Mouse (Mus musculus) MEL (cell line): Measurements from ENCODE around the gene Whrn. TPM values are rescaled to one million over a fixed set of nuclear protein-coding genes. Genes with fewer than 3 reads are reported as not detected.
A peak's percentile ranks its signal among the peaks of the same experiment; 100 is the strongest.

ENCODE experiments used
- DNase-seq: peaks from one replicate; pipeline ENCODE4 v3.0.0; 2011; ENCODE audit warnings: low read depth, low spot score
- H3K27ac ChIP-seq: 2 replicates; pipeline ENCODE4 v1.5.1; 2012; ENCODE audit warnings: low read depth, mild to moderate bottlenecking, control low read depth, low read length, moderate library complexity; ENCODE audit not compliant: control insufficient read depth
- H3K27me3 ChIP-seq, 2 experiments: fragments of 150-350 bp in 1 of 2; sonication (generic) in 1 of 2; 2 replicates each; pipeline ENCODE4 v1.6.1; 2012; ENCODE audit warnings: low read length in 2 of 2, mild to moderate bottlenecking in 2 of 2, improper control_type of control experiment in 1 of 2, moderate library complexity in 1 of 2; ENCODE audit not compliant: insufficient read depth in 2 of 2, control insufficient read depth in 1 of 2
- H3K36me3 ChIP-seq, 2 experiments: 2 replicates each; pipeline ENCODE4 v1.6.1; 2012 to 2014; ENCODE audit warnings: low read length in 2 of 2, improper control_type of control experiment in 1 of 2, inconsistent platforms in 1 of 2, mild to moderate bottlenecking in 1 of 2; ENCODE audit not compliant: insufficient read depth in 2 of 2, control insufficient read depth in 1 of 2
- H3K4me1 ChIP-seq, 2 experiments: fragments of 150-350 bp in 1 of 2; sonication (generic) in 1 of 2; 2 replicates each; pipeline ENCODE4 v1.6.1; 2012; ENCODE audit warnings: low read length in 2 of 2, improper control_type of control experiment in 1 of 2, mild to moderate bottlenecking in 1 of 2; ENCODE audit not compliant: insufficient read depth in 2 of 2, control insufficient read depth in 1 of 2
- H3K4me3 ChIP-seq, 2 experiments: fragments of 150-350 bp in 1 of 2; sonication (generic) in 1 of 2; 2 replicates each; pipeline ENCODE4 v1.5.1; 2012; ENCODE audit warnings: low read depth in 2 of 2, low read length in 2 of 2, mild to moderate bottlenecking in 2 of 2, moderate library complexity in 2 of 2, control low read depth in 1 of 2, improper control_type of control experiment in 1 of 2; ENCODE audit not compliant: control insufficient read depth in 1 of 2, insufficient read depth in 1 of 2
- H3K79me2 ChIP-seq: 2 replicates; pipeline ENCODE4 v1.6.1; 2012; ENCODE audit warnings: mild to moderate bottlenecking, low read length, moderate library complexity; ENCODE audit not compliant: control insufficient read depth, poor library complexity, insufficient read depth
- H3K9ac ChIP-seq: 2 replicates; pipeline ENCODE4 v1.6.1; 2012; ENCODE audit warnings: low read depth, mild to moderate bottlenecking, control low read depth, low read length, moderate library complexity; ENCODE audit not compliant: control insufficient read depth, poor library complexity, severe bottlenecking
- H3K9me3 ChIP-seq: fragments of 150-350 bp; sonication (generic); replicated peaks from 2 replicates; pipeline ENCODE4 v1.6.1; 2012; ENCODE audit warnings: mild to moderate bottlenecking, low read length, improper control_type of control experiment, moderate library complexity; ENCODE audit not compliant: insufficient read depth
- CHD2 ChIP-seq: IDR thresholded peaks from 2 replicates; pipeline ENCODE4 v1.6.1; 2011; ENCODE audit warnings: low read length, improper control_type of control experiment
- CTCF ChIP-seq, 3 experiments: IDR thresholded peaks in 2 of 3; conservative IDR thresholded peaks in 1 of 3; 2 replicates each; pipeline ENCODE4 v1.5.1; 2011 to 2012; ENCODE audit warnings: low read length in 3 of 3, low read depth in 2 of 3, mild to moderate bottlenecking in 2 of 3, improper control_type of control experiment in 1 of 3, inconsistent platforms in 1 of 3, mixed read lengths in 1 of 3, moderate library complexity in 1 of 3; ENCODE audit not compliant: control insufficient read depth in 1 of 3, insufficient read depth in 1 of 3, poor library complexity in 1 of 3, severe bottlenecking in 1 of 3
- EP300 ChIP-seq, 2 experiments: IDR thresholded peaks; 2 replicates each; pipeline ENCODE4 v1.6.1; 2011; ENCODE audit warnings: improper control_type of control experiment in 2 of 2, low read length in 2 of 2, low read depth in 1 of 2, mild to moderate bottlenecking in 1 of 2
- GATA1 ChIP-seq: IDR thresholded peaks from 2 replicates; pipeline ENCODE4 v1.6.1; 2011; ENCODE audit warnings: low read depth, low read length, improper control_type of control experiment
- HCFC1 ChIP-seq: IDR thresholded peaks from 2 replicates; pipeline ENCODE4 v1.6.1; 2012; ENCODE audit warnings: low read depth, mild to moderate bottlenecking, inconsistent platforms, low read length, improper control_type of control experiment, moderate library complexity
- KAT2A ChIP-seq: conservative IDR thresholded peaks from 2 replicates; pipeline ENCODE4 v1.6.1; 2012; ENCODE audit warnings: low read depth, low read length, improper control_type of control experiment, inconsistent platforms
- MAFK ChIP-seq: IDR thresholded peaks from 2 replicates; pipeline ENCODE4 v1.6.1; 2011; ENCODE audit warnings: low read depth, mild to moderate bottlenecking, low read length, improper control_type of control experiment, borderline replicate concordance
- MAZ ChIP-seq: IDR thresholded peaks from 2 replicates; pipeline ENCODE4 v1.6.1; 2012; ENCODE audit warnings: low read depth, mild to moderate bottlenecking, inconsistent platforms, low read length, improper control_type of control experiment
- MXI1 ChIP-seq: IDR thresholded peaks from 2 replicates; pipeline ENCODE4 v1.6.1; 2011; ENCODE audit warnings: mild to moderate bottlenecking, low read depth, low read length, improper control_type of control experiment
- MYB ChIP-seq: IDR thresholded peaks from 2 replicates; pipeline ENCODE4 v1.6.1; 2011; ENCODE audit warnings: mild to moderate bottlenecking, low read depth, low read length, improper control_type of control experiment
- MYC ChIP-seq: IDR thresholded peaks from 2 replicates; pipeline ENCODE4 v1.6.1; 2011; ENCODE audit warnings: low read depth, mild to moderate bottlenecking, low read length, improper control_type of control experiment, moderate library complexity
- NELFE ChIP-seq: IDR thresholded peaks from 2 replicates; pipeline ENCODE4 v1.6.1; 2011; ENCODE audit warnings: low read depth, low read length, improper control_type of control experiment
- NRF1 ChIP-seq: IDR thresholded peaks from 2 replicates; pipeline ENCODE4 v1.6.1; 2014; ENCODE audit warnings: low read depth, mild to moderate bottlenecking, inconsistent platforms, low read length, improper control_type of control experiment, moderate library complexity; ENCODE audit not compliant: poor library complexity, insufficient read depth, severe bottlenecking
- POLR2A ChIP-seq, 2 experiments: IDR thresholded peaks; 2 replicates each; pipeline ENCODE4 v1.6.1; 2011 to 2012; ENCODE audit warnings: low read length in 2 of 2, mild to moderate bottlenecking in 2 of 2, control low read depth in 1 of 2, improper control_type of control experiment in 1 of 2, low read depth in 1 of 2, moderate library complexity in 1 of 2; ENCODE audit not compliant: control insufficient read depth in 1 of 2, insufficient read depth in 1 of 2, poor library complexity in 1 of 2
- POLR2AphosphoS2 ChIP-seq: IDR thresholded peaks from 2 replicates; pipeline ENCODE4 v1.6.1; 2011; ENCODE audit warnings: low read length, improper control_type of control experiment
- RAD21 ChIP-seq: IDR thresholded peaks from 2 replicates; pipeline ENCODE4 v1.6.1; 2011; ENCODE audit warnings: mild to moderate bottlenecking, low read depth, low read length, improper control_type of control experiment
- RCOR1 ChIP-seq: IDR thresholded peaks from 2 replicates; pipeline ENCODE4 v1.6.1; 2012; ENCODE audit warnings: low read depth, mild to moderate bottlenecking, inconsistent platforms, low read length, improper control_type of control experiment
- SIN3A ChIP-seq: IDR thresholded peaks from 2 replicates; pipeline ENCODE4 v1.6.1; 2012; ENCODE audit warnings: low read length, improper control_type of control experiment, inconsistent platforms
- TBP ChIP-seq: IDR thresholded peaks from 2 replicates; pipeline ENCODE4 v1.8.0; 2011; ENCODE audit warnings: low read depth, low read length, improper control_type of control experiment
- UBTF ChIP-seq: IDR thresholded peaks from 2 replicates; pipeline ENCODE4 v1.6.1; 2012; ENCODE audit warnings: low read depth, mild to moderate bottlenecking, inconsistent platforms, low read length, improper control_type of control experiment, moderate library complexity, borderline replicate concordance; ENCODE audit not compliant: insufficient read depth
- USF2 ChIP-seq, 2 experiments: IDR thresholded peaks; 2 replicates each; pipeline ENCODE4 v1.6.1; 2011 to 2012; ENCODE audit warnings: improper control_type of control experiment in 2 of 2, low read length in 2 of 2, borderline replicate concordance in 1 of 2, inconsistent platforms in 1 of 2, low read depth in 1 of 2, mild to moderate bottlenecking in 1 of 2; ENCODE audit not compliant: insufficient read depth in 1 of 2
- ZKSCAN1 ChIP-seq: IDR thresholded peaks from 2 replicates; pipeline ENCODE4 v1.6.1; 2012; ENCODE audit warnings: low read depth, mild to moderate bottlenecking, inconsistent platforms, low read length, improper control_type of control experiment, moderate library complexity
- ZMIZ1 ChIP-seq: IDR thresholded peaks from 2 replicates; pipeline ENCODE4 v1.6.1; 2012; ENCODE audit warnings: low read depth, mild to moderate bottlenecking, inconsistent platforms, low read length, improper control_type of control experiment, moderate library complexity
- polyA plus RNA-seq, 2 experiments: library from polyadenylated mRNA; stranded (reverse) in 1 of 2; unstranded in 1 of 2; fragments of >175 nt in 1 of 2; fragments of >200 nt in 1 of 2; gene quantifications; 2 replicates each; pipeline versions ENCODE4 v1.2.1 to v1.2.4; 2012; ENCODE audit warnings: low replicate concordance in 2 of 2, low read depth in 1 of 2; ENCODE audit not compliant: insufficient read length in 2 of 2, insufficient read depth in 1 of 2, missing spikeins in 1 of 2
- total RNA-seq: library from RNA; depleted of rRNA; stranded (reverse); fragments of 300-350 nt; gene quantifications from 2 replicates; pipeline ENCODE4 v1.2.3, GENCODE M21; 2012

The Whrn gene
- total and polyA plus RNA-seq, 3 experiments: not detected

DNA sequence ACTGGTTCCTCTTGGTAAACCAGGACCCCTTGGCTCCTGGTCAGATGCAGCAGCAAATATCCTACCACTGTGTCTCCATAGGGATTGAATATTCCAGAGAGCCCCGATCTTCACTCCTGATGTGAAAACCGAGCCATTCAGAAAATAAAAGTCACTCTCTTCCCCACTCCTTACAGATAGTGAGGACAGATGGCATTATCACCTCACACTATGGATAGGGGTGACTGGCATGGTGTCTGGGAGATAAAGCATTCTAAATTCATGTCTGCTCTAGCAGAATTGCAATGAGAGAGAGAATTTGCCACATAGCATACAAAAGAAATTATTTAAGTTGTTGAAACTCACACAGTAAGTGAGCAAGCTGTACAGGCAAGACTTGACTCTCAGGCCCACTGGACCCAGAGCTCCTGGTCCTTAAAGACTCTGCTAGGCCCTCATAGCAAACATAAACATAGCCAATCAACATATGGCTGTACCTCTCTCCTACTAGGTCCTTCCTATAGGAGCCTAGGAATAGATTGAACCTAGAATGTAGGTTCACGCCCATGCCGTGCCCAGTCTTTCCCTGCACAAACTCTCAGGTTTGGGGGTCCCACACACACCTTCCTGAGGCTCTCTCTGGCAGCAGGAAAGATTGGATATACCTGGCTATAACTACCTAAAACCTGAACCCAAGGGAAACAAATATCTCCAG lies 113.0 kb downstream of the Whrn start (continued):
- no peak for TF ChIP-seq NELFE
- TF ChIP-seq GATA1: peak; percentile 76

DNA sequence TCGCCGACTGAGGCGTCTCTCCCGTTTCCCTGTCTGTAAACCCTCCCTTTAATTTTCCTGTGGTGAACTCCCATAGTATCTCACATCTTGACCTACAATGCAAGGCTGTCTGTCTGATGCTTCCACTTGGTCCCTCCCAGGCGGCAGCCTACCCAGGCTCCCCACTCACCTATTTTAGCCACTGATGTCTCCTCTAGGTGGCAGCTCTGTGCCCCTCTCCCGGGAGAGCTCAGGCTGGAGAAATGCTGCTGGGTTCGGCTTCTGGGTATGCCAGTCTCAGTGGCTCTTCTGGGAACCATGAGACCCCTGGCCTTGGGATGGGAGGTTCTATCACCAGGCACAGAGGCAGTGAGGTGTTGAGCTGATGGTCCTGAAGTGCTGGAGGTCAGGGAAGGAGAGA lies 118.3 kb downstream of the Whrn start:
- TF ChIP-seq MYC (no peak), MXI1 (no peak), CTCF (IDR thresholded peaks at IDR 0.05 in 2 of 3, conservative IDR thresholded peaks at IDR 0.05 in 1 of 3; ENCODE audit: control insufficient read depth in 1 of 3, insufficient read depth in 1 of 3, low read depth in 2 of 3, low read length in 3 of 3, poor library complexity in 1 of 3, severe bottlenecking in 1 of 3) (peak in 2 of 3 experiments; percentile 30 to 33; a peak in 4 of 6 replicates), MAZ (no peak), RAD21 (peak; percentile 5; the same call in 1 of the 2 replicates), MYB (no peak), UBTF (no peak), RCOR1 (no peak), KAT2A (no peak)
- TF ChIP-seq, all 39 proteins: peak for 2
- Histone ChIP-seq H3K9ac (no peak overlapping the region), H3K36me3 (peaks cover 0 to 15% of the 10 kb centered on the region in 2 experiments; a peak in 3 of 4 replicates), H3K27ac (no peak overlapping the region), H3K79me2 (no peaks in the 10 kb centered on the region), H3K4me3 (no peak overlapping the region), H3K9me3 (no peaks in the 10 kb centered on the region), H3K4me1 (peaks cover under 1 to 18% of the 10 kb centered on the region in 2 experiments; a peak in 3 of 4 replicates), H3K27me3 (no peaks in the 10 kb centered on the region)
- no peak for DNase-seq

DNA sequence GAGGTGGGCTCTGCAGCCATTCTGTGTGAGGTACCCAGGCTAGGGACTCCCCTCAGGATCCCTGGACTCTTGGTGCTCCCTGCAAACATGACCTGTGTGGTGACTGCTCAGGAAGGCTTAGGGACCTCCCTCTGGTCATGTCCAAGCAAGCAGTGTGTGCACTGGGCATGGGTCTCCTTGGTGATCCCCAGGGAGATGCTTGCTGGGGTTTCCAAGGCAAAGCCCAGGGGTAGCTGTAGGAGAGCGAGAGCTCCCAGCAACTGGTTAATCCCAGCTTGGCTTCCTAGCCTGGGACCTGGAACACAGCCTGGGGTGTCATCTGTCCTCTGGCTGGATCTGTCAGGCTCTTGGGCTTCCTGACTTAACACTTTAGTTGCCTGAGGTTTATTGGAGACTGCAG lies 120.4 kb downstream of the Whrn start:
- peaks cover 0 to 16% of the 10 kb centered on the region in 2 experiments; a peak in 3 of 4 replicates for H3K4me1 ChIP-seq
- H3K27ac ChIP-seq: no peak overlapping the region
- H3K79me2 ChIP-seq: no peaks in the 10 kb centered on the region
- no peak overlapping the region for H3K4me3 ChIP-seq
- H3K9me3 ChIP-seq: no peaks in the 10 kb centered on the region
- H3K27me3 ChIP-seq: no peaks in the 10 kb centered on the region
- no peak overlapping the region for H3K9ac ChIP-seq
- peaks cover 0 to 14% of the 10 kb centered on the region in 2 experiments; a peak in 2 of 4 replicates for H3K36me3 ChIP-seq
- no peak for TF ChIP-seq MXI1
- no peak for TF ChIP-seq MAZ
- no peak for TF ChIP-seq TBP
- no peak for TF ChIP-seq POLR2A (IDR thresholded peaks at IDR 0.05; ENCODE audit: control insufficient read depth in 1 of 2, insufficient read depth in 1 of 2, low read depth in 1 of 2, low read length in 2 of 2, poor library complexity in 1 of 2)
- no peak for TF ChIP-seq RAD21
- no peak for TF ChIP-seq NRF1
- TF ChIP-seq USF2 (IDR thresholded peaks at IDR 0.05; ENCODE audit: borderline replicate concordance in 1 of 2, insufficient read depth in 1 of 2, low read depth in 1 of 2, low read length in 2 of 2): no peak
- TF ChIP-seq GATA1: no peak
- TF ChIP-seq ZKSCAN1: no peak
- TF ChIP-seq MAFK: no peak
- no peak for TF ChIP-seq EP300 (IDR thresholded peaks at IDR 0.05; ENCODE audit: low read depth in 1 of 2, low read length in 2 of 2)
- TF ChIP-seq POLR2AphosphoS2: no peak
- TF ChIP-seq KAT2A: no peak
- no peak for TF ChIP-seq CHD2
- no peak for TF ChIP-seq ZMIZ1
- no peak for TF ChIP-seq SIN3A
- no peak for TF ChIP-seq NELFE
- no peak for TF ChIP-seq HCFC1
- DNase-seq: no peak
